Comparison of ENCODE assay signal across 16 mouse cellular contexts in genomic region chr10:3402284-3402683, GRCm38 (mm10). TPM values are rescaled to one million over a fixed set of nuclear protein-coding genes. Genes with fewer than 3 reads are reported as not detected.
"Had no signal": no experiment of that assay in that cellular context is flagged by ENCODE, and none has a peak within 500 bp of the region (broad histone marks: within the 10 kb centered on the region; RNA-seq: fewer than 3 reads in every experiment).

No protein-coding gene starts in this region.

- H3K36me3 ChIP-seq: liver, embryonic 13.5 days had no signal

- H3K27me3 ChIP-seq: liver, embryonic 13.5 days had no signal

- H3K27ac ChIP-seq: left cerebral cortex, adult 2 months; liver, embryonic 13.5 days had no signal

- H3K4me3 ChIP-seq: left cerebral cortex, adult 2 months; liver, embryonic 13.5 days had no signal

- H3K9me3 ChIP-seq: liver, embryonic 13.5 days had no signal

- H3K4me1 ChIP-seq: liver, embryonic 13.5 days had no signal

- H3K4me2 ChIP-seq: liver, embryonic 13.5 days; midbrain, embryonic 11.5 days had no signal

- H3K9ac ChIP-seq: liver, embryonic 13.5 days had no signal

- DNase-seq: kidney, postnatal 36 days; layer of hippocampus, postnatal 36 days; liver, embryonic 13.5 days; lung, adult 2 months; lung, postnatal 14 days; lung, postnatal 4 days; midbrain, embryonic 14.5 days; thymus, adult 18-20 months; thymus, postnatal 14 days; thymus, postnatal 4 days had no signal

RNA-seq across cellular contexts. Expression of gene Ppp1r14c, which starts 36.4 kb away (rescaled TPM):
- total RNA-seq: liver, adult 2 months; megakaryocyte progenitor cell, adult 5-6 weeks; megakaryocyte-erythroid progenitor cell, adult 5-6 weeks had no signal
- polyA plus RNA-seq: liver, adult 2 months; spleen, adult 2 months had no signal
